Mouse (Mus musculus) midbrain, embryonic 13.5 days (tissue): ENCODE measurements at regions not wholly inside any gene's neighbourhood (a gene's known extent, or its start where the extent isn't known, plus 50 kb on each side); places are given as distances from the start of the nearest gene placed in this dataset.

Experiments used
- ATAC-seq: fragments of 200-750 bp; cut with Nextera tagmentation; 2 replicates; pipeline ENCODE4 v1.8.0; 2017; ENCODE audit warnings: mild to moderate bottlenecking, moderate TSS enrichment, moderate library complexity
- H3K27ac ChIP-seq: fragments of 300-500 bp; sonication (generic); 2 replicates; pipeline ENCODE4 v1.5.1; 2015; ENCODE audit warnings: inconsistent platforms, mild to moderate bottlenecking, moderate library complexity
- H3K27me3 ChIP-seq: fragments of 300-500 bp; sonication (generic); 2 replicates; pipeline ENCODE4 v1.6.1; 2015; ENCODE audit warnings: mild to moderate bottlenecking, inconsistent platforms
- H3K36me3 ChIP-seq: fragments of 300-500 bp; sonication (generic); 2 replicates; pipeline ENCODE4 v1.6.1; 2015; ENCODE audit warnings: mild to moderate bottlenecking, inconsistent platforms
- H3K4me1 ChIP-seq: fragments of 300-500 bp; sonication (generic); replicated peaks from 2 replicates; pipeline ENCODE4 v1.6.1; 2015; ENCODE audit warnings: inconsistent platforms
- H3K4me2 ChIP-seq: fragments of 300-500 bp; sonication (generic); replicated peaks from 2 replicates; pipeline ENCODE4 v1.6.1; 2015; ENCODE audit warnings: moderate library complexity, mild to moderate bottlenecking, inconsistent platforms
- H3K4me3 ChIP-seq: fragments of 300-500 bp; sonication (generic); replicated peaks from 2 replicates; pipeline ENCODE4 v1.5.1; 2015; ENCODE audit warnings: mild to moderate bottlenecking, inconsistent platforms
- H3K9ac ChIP-seq: fragments of 300-500 bp; sonication (generic); replicated peaks from 2 replicates; pipeline ENCODE4 v1.6.1; 2015; ENCODE audit warnings: mild to moderate bottlenecking, inconsistent platforms
- H3K9me3 ChIP-seq: fragments of 300-500 bp; sonication (generic); 2 replicates; pipeline ENCODE4 v1.6.1; 2016; ENCODE audit warnings: mild to moderate bottlenecking, inconsistent platforms
- WGBS: fragments of 180-500 bp; shearing (Covaris S2); methylation state at CpG from one replicate; pipeline ENCODE4 v1.1.7; 2015; 5-methylcytosine and 5-hydroxymethylcytosine counted together

DNA sequence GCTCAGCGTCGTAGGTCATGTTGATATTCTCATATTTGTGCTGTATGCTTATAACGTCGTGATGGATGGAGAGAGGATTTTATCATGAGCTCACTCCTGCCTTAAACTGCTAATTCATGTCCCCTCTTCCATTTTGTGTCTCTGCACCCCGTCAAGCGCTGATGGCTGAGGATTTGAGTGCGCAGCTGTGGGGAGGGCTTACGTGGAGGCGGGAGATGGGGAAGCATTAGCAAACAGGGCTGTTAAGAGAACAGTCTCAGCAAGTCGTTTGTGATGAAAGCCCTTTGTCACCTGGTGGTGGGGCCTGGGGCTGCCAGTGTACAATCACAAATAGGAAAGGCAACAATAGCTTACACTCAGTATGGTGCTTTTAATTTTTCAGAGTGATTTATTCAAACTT lies 131.7 kb upstream of the Zc3h12a start:
- ATAC-seq, result no peak
- Histone ChIP-seq H3K36me3 (no peaks in the 10 kb centered on the region), H3K4me3 (no peak overlapping the region), H3K9me3 (no peaks in the 10 kb centered on the region), H3K4me1 (peaks cover 47% of the 10 kb centered on the region), H3K4me2 (no peak overlapping the region), H3K27ac (no peak overlapping the region), H3K9ac (no peak overlapping the region), H3K27me3 (peaks cover 48% of the 10 kb centered on the region)
- 39% methylated on average over 10 of the region's 10 CpGs for WGBS

DNA sequence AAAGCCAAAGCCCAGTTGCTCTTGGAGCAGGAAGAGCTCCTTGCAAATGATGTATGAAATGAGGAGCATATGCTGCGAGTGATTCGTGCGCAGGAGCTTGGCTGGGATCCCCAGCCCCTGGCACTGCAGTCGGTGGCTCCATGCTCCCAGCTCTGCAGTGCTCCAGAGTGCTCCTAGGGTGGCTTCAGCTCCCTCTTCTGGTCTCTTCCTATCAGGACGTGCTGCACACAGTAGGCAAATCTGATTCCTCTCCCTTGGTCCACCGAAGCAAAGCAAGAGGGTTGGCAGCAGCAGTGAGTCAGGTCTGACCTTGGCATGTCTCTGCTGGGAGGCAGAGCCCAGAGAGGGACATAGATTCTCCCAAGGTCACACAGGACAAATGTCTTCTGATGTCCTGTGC lies 130.3 kb upstream of the Zc3h12a start:
- WGBS, result 69% methylated on average over 6 of the region's 6 CpGs
- no peak overlapping the region for H3K9ac ChIP-seq

DNA sequence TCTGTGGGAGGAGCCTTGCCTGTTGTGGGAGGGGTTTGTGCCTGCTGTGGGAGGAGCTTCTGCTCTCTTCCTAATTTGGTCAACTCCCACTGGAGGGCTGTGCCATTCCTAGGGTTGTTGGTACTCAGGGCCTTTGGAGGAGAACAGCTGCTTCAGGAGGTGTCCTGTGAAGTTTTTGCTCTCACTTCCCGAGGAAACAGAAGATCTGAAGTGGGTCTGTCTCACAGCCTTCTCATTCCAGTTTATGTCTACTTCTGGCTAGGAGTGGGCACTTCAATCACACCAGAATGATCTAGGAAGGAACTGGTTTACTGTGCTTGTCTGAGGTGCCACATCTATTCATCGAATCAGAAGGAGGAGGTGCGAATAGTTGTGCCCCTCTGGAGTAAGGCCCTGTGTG lies 125.5 kb upstream of the Zc3h12a start:
- 86% methylated on average over 3 of the region's 3 CpGs for WGBS
- no peaks in the 10 kb centered on the region for H3K36me3 ChIP-seq
- H3K4me1 ChIP-seq, result peaks cover 28% of the 10 kb centered on the region
- H3K4me2 ChIP-seq, result no peak overlapping the region
- H3K4me3 ChIP-seq, result no peak overlapping the region
- no peak overlapping the region for H3K9ac ChIP-seq
- no peaks in the 10 kb centered on the region for H3K9me3 ChIP-seq
- no peak for ATAC-seq
- peaks cover 28% of the 10 kb centered on the region for H3K27me3 ChIP-seq
- no peak overlapping the region for H3K27ac ChIP-seq

More for the DNA sequence above, 130.3 kb upstream of the Zc3h12a start:
- Histone ChIP-seq H3K4me1 (peaks cover 40% of the 10 kb centered on the region), H3K4me2 (no peak overlapping the region), H3K4me3 (no peak overlapping the region), H3K27me3 (peaks cover 39% of the 10 kb centered on the region), H3K27ac (no peak overlapping the region), H3K9me3 (no peaks in the 10 kb centered on the region), H3K36me3 (no peaks in the 10 kb centered on the region)
- no peak for ATAC-seq

DNA sequence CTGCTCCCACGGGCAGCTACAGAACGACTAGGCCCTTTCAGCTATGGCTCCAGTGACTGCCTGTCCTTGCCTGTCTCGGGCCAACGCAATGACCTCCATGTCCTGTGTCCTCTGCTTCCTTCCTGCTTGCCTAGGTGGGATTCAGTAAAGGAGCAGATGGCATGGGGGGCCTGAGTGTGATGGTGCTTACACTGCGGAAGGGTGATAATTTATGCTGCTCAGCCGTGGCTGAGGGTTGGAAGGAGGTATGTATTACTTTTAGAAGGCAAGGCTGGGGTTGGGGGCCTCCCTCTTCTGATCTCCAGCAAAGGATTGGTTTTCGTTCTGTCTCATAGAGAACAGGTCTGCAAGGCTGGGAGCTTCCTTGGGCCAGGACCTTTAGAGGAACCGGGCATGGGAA lies 124.6 kb upstream of the Zc3h12a start:
- 69% methylated on average over 8 of the region's 8 CpGs for WGBS
- Histone ChIP-seq H3K9ac (no peak overlapping the region), H3K4me2 (no peak overlapping the region), H3K4me3 (no peak overlapping the region), H3K4me1 (peaks cover 28% of the 10 kb centered on the region), H3K9me3 (no peaks in the 10 kb centered on the region), H3K27me3 (peaks cover 26% of the 10 kb centered on the region), H3K27ac (peak overlapping the region; percentile 51; the same call in 1 of the 2 replicates), H3K36me3 (no peaks in the 10 kb centered on the region)
- ATAC-seq, result no peak

DNA sequence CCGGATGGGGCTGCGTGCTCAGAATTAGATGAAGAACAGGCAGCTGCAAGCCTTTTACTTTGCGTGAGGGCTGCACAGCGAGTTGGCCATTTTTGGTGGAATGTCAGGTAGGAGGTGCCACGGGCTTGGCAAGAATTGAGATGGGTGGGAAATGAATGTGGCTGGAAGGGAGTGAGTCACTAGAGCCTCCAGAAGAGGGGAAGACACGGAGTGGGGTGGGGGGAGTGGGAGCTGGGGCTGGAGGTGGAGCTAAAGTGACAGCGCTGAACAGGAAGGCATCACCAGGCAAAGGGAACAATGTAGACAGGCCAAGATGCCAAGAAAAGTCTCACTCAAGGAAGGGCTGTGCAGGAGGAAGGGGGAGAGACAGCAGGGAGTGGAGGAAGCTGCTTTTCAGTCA lies 121.4 kb upstream of the Zc3h12a start:
- 59% methylated on average over 7 of the region's 7 CpGs for WGBS
- H3K9ac ChIP-seq, result no peak overlapping the region
- no peak overlapping the region for H3K4me2 ChIP-seq

DNA sequence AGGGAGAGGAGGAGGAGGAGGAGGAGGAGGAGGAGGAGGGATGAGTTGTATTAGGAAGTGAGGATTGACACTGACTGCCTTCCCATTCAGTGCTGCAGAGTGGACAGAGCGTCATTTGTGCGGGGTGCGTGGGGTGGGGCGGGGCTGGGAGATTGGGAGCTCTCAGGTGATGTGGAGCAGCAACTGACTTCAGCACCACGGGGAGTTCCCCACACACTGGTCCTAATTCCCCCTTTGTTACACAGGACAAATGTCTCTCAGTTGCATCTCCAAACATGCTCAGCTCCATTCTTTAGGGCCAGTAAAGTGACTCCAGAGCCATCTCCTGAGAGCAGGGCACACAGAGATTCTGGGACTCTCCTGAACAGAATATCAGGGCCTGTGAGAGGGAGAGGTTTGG lies 118.5 kb upstream of the Zc3h12a start:
- 17% methylated on average over 5 of the region's 5 CpGs for WGBS
- ATAC-seq, result no peak
- no peak overlapping the region for H3K27ac ChIP-seq

More for the DNA sequence above, 121.4 kb upstream of the Zc3h12a start:
- H3K27me3 ChIP-seq, result peaks cover 32% of the 10 kb centered on the region
- no peak for ATAC-seq
- H3K4me1 ChIP-seq, result peaks cover 23% of the 10 kb centered on the region
- no peaks in the 10 kb centered on the region for H3K36me3 ChIP-seq
- H3K9me3 ChIP-seq, result no peaks in the 10 kb centered on the region
- no peak overlapping the region for H3K4me3 ChIP-seq
- H3K27ac ChIP-seq, result no peak overlapping the region

DNA sequence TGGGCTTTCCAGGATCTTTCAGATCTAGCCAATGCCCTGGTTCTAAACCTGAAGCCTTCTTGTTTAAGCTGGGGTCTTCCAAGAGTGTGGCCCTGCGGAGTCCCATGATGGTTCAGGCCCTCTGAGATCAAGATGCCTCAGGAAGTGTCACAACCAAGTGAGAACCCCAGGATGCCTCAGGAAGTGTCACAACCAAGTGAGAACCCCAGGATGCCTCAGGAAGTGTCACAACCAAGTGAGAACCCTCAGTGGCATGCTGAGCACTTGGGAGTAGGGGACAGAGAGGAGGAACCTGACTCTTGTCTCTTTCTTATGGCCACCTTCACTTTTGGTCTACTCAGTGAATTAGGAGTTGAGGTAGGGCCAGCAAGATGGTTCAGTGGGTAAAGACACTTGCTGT lies 114.9 kb upstream of the Zc3h12a start:
- Histone ChIP-seq H3K9ac (0 out of 2 replicates have a peak overlapping the region, but pooled peaks have one; percentile 41), H3K4me2 (no peak overlapping the region), H3K27me3 (peaks cover 25% of the 10 kb centered on the region), H3K4me3 (no peak overlapping the region), H3K36me3 (no peaks in the 10 kb centered on the region), H3K9me3 (no peaks in the 10 kb centered on the region), H3K27ac (no peak overlapping the region), H3K4me1 (peaks cover 12% of the 10 kb centered on the region)
- 92% methylated on average over 1 of the region's 1 CpGs for WGBS
- no peak for ATAC-seq

More for the DNA sequence above, 118.5 kb upstream of the Zc3h12a start:
- no peak overlapping the region for H3K4me2 ChIP-seq
- H3K27me3 ChIP-seq, result peaks cover 32% of the 10 kb centered on the region
- no peaks in the 10 kb centered on the region for H3K36me3 ChIP-seq
- H3K9me3 ChIP-seq, result no peaks in the 10 kb centered on the region
- H3K4me3 ChIP-seq, result no peak overlapping the region
- H3K4me1 ChIP-seq, result peaks cover 15% of the 10 kb centered on the region
- H3K9ac ChIP-seq, result no peak overlapping the region

DNA sequence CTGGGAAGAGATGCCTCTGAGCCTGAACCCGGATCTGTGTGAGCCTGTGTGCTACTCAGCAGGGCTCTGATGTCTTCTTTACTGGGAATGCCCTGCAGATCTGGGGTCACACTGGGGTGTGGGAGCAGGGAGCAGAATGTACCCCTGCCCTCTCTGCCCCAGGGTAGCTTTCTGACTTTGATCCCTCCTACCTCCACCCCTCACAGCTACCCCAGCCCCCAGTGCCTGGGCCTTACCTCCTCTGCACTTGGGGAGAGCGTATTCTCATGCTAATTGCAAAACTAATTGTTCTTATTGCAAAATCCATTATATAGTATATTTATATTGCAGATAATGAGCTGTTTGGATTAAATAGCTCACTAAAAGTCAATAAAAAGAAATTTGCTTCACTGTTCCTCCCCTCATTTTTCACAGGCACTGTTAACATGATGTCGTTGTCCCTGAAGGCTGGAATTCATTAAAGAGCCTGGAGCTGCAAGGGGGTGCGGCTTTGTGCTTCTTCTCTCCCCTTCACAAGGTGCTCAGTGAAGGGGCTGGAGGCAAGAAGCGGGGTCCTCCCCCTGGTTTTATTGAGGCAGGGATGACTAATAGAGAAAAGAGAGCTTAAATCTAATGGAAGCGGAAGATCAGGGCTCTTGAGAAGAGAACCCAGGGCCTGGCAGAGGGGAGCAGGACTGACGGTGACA lies 114.1 kb upstream of the Zc3h12a start:
- H3K9ac ChIP-seq, result no peak overlapping the region
- peaks cover 12% of the 10 kb centered on the region for H3K4me1 ChIP-seq
- H3K4me2 ChIP-seq, result no peak overlapping the region
- WGBS, result 25% methylated on average over 7 of the region's 7 CpGs
- peak; percentile 50; the same call in 1 of the 2 replicates for ATAC-seq
- H3K36me3 ChIP-seq, result no peaks in the 10 kb centered on the region
- no peak overlapping the region for H3K4me3 ChIP-seq
- no peak overlapping the region for H3K27ac ChIP-seq
- H3K9me3 ChIP-seq, result no peaks in the 10 kb centered on the region
- peaks cover 27% of the 10 kb centered on the region for H3K27me3 ChIP-seq

DNA sequence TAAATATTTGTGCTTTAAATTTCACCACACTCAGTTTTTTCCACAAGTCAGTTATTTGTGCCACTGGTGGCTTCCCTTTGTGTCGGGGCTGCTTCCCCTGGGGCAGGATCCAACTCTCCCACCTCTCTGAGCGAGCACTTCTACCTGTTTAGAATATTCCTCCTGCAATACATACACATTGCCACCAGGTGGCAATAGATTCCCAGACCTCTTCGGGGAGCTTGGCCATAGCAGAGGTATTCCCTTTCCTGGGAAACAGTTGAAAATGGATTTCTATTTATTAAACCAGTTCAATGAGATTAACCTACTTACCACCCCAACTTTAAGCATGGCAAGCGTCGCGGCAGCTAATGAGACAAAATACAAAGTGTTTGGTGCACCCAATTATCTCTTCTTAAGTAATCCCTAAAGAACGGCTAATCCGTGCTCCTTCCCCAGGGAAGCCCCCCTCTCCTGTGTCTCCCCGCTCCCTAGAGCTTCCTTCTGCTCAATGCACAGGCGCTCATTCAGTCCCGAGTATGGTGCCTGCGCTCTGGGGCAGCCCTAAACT lies 104.1 kb upstream of the Zc3h12a start:
- Histone ChIP-seq H3K4me2 (no peak overlapping the region), H3K27me3 (peaks cover 34% of the 10 kb centered on the region), H3K9me3 (no peaks in the 10 kb centered on the region), H3K27ac (no peak overlapping the region), H3K4me1 (peaks cover 20% of the 10 kb centered on the region), H3K4me3 (no peak overlapping the region), H3K36me3 (no peaks in the 10 kb centered on the region), H3K9ac (no peak overlapping the region)
- ATAC-seq, result peak; percentile 73
- 2% methylated on average over 12 of the region's 12 CpGs for WGBS

DNA sequence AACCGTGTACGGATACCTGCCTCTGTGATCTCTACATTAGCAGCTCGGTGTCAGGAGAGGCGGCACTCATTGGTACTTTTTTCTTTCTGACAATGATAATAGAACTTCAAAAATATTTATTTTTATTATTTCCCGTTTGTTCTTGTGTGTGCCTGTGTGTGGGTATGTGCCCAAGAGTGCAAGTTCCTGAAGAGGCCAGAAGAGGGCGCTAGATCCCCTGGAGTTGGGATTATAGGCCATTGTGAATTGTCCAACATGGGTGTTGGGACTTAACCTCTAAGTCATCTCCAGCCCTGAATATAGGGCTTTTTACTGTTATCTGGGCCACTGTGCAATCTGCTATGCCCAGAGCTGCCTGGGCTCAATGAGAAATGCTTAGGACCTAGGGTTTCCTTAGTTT lies 99.6 kb upstream of the Zc3h12a start:
- no peak overlapping the region for H3K4me3 ChIP-seq
- H3K4me2 ChIP-seq, result no peak overlapping the region
- peaks cover 30% of the 10 kb centered on the region for H3K27me3 ChIP-seq
- ATAC-seq, result no peak
- no peaks in the 10 kb centered on the region for H3K36me3 ChIP-seq
- 90% methylated on average over 6 of the region's 6 CpGs for WGBS
- no peak overlapping the region for H3K9ac ChIP-seq
- H3K27ac ChIP-seq, result no peak overlapping the region
- peaks cover 19% of the 10 kb centered on the region for H3K4me1 ChIP-seq
- no peaks in the 10 kb centered on the region for H3K9me3 ChIP-seq

DNA sequence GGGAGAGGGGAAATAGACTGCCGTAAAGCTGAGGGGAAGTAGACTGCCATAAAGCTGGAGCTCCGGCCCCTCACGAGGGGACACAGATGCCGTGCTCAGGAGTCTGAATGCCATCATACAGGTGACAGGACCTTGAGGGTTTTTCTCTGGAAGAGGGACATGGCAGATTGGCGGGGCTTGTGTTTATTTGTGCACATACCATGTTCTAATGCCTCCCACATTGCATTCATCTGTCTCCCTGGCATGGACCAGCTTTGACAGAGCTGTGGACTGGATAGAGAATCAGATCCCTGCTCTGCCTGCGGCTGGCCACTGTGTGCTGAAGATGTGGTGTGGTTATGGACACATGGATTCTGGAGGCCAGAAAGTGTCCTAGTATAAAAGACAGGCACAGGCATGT lies 95.3 kb upstream of the Zc3h12a start:
- ATAC-seq, result no peak
- Histone ChIP-seq H3K27me3 (peaks cover 33% of the 10 kb centered on the region; the same call in 1 of the 2 replicates), H3K4me1 (no peaks in the 10 kb centered on the region), H3K27ac (no peak overlapping the region), H3K9me3 (no peaks in the 10 kb centered on the region), H3K4me2 (no peak overlapping the region), H3K36me3 (no peaks in the 10 kb centered on the region), H3K9ac (no peak overlapping the region), H3K4me3 (no peak overlapping the region)
- WGBS, result 86% methylated on average over 6 of the region's 6 CpGs

DNA sequence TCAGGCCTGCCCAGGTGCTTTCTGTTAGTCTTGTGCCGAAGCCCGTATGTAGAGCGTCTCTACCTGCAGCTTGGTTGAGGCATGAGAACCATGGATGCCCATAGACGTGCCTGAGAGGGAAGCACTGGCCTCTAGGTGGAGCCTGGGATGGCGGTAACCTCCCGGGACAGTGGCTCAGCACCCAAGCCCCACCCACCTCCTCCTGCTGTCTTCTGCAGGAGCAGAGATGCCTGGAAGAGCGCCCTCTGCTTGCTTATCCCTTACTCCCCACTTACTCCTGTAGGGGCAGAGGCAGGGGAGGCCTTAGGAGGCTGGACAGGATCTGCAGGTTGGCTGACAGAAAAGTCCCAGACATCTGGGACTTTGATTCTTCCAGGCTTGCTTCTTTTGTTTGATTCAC lies 92.7 kb upstream of the Zc3h12a start:
- Histone ChIP-seq H3K4me1 (no peaks in the 10 kb centered on the region), H3K9ac (no peak overlapping the region), H3K27me3 (peaks cover 33% of the 10 kb centered on the region; the same call in 1 of the 2 replicates), H3K36me3 (no peaks in the 10 kb centered on the region), H3K4me3 (no peak overlapping the region), H3K27ac (no peak overlapping the region), H3K4me2 (no peak overlapping the region), H3K9me3 (peaks cover 10% of the 10 kb centered on the region)
- no peak for ATAC-seq
- WGBS, result 30% methylated on average over 7 of the region's 7 CpGs
